In genomic region chr2:26155737-26156136, GRCm38 (mm10) we compare ENCODE assay signal across 22 mouse cellular contexts. TPM values are rescaled to one million over a fixed set of nuclear protein-coding genes. Genes with fewer than 3 reads are reported as not detected.
DNase-seq lines count a peak whose midpoint lies in the region; ATAC-seq lines count a peak whose summit lies in the region.
"Had no signal": no experiment of that assay in that cellular context is flagged by ENCODE, and none has a peak within 500 bp of the region (broad histone marks: within the 10 kb centered on the region; RNA-seq: fewer than 3 reads in every experiment).

No protein-coding gene starts in this region.

- H3K4me3 ChIP-seq in hindbrain, embryonic 13.5 days: no peak overlapping the region
- H3K4me3 ChIP-seq in hindbrain, embryonic 11.5 days (ENCODE audit: low read depth, low read length): no peak overlapping the region
- no peak overlapping the region for H3K4me3 ChIP-seq in neural tube, embryonic 13.5 days
- H3K4me3 ChIP-seq in neural tube, embryonic 15.5 days (replicated peaks): no peak overlapping the region
- H3K4me3 ChIP-seq: embryonic facial prominence, embryonic 10.5 days; forebrain, embryonic 13.5 days; heart, embryonic 12.5 days had no signal

- no peaks in the 10 kb centered on the region for H3K27me3 ChIP-seq in hindbrain, embryonic 13.5 days
- H3K27me3 ChIP-seq in hindbrain, embryonic 11.5 days (ENCODE audit: control insufficient read depth, insufficient read depth, low read length): 0 out of 2 replicates have a peak, but pooled peaks cover 3% of the 10 kb centered on the region
- H3K27me3 ChIP-seq in neural tube, embryonic 13.5 days: peaks cover 12% of the 10 kb centered on the region; the same call in 1 of the 2 replicates
- no peaks in the 10 kb centered on the region for H3K27me3 ChIP-seq in neural tube, embryonic 15.5 days (replicated peaks)
- H3K27me3 ChIP-seq: forebrain, embryonic 13.5 days; Patski had no signal

- H3K9me3 ChIP-seq in hindbrain, embryonic 13.5 days: no peaks in the 10 kb centered on the region
- H3K9me3 ChIP-seq in hindbrain, embryonic 11.5 days (ENCODE audit: control insufficient read depth, low read length): no peaks in the 10 kb centered on the region
- H3K9me3 ChIP-seq in neural tube, embryonic 13.5 days: no peaks in the 10 kb centered on the region
- no peaks in the 10 kb centered on the region for H3K9me3 ChIP-seq in neural tube, embryonic 15.5 days (replicated peaks)
- H3K9me3 ChIP-seq: embryonic facial prominence, embryonic 10.5 days; forebrain, embryonic 13.5 days; heart, embryonic 12.5 days had no signal

- H3K4me1 ChIP-seq in hindbrain, embryonic 13.5 days (replicated peaks): peaks cover 32% of the 10 kb centered on the region
- peaks cover 3% of the 10 kb centered on the region; the same call in 1 of the 2 replicates for H3K4me1 ChIP-seq in hindbrain, embryonic 11.5 days (replicated peaks; ENCODE audit: control insufficient read depth, insufficient read depth, low read length)
- peaks cover 38% of the 10 kb centered on the region for H3K4me1 ChIP-seq in neural tube, embryonic 13.5 days (replicated peaks)
- H3K4me1 ChIP-seq in neural tube, embryonic 15.5 days: peaks cover 36% of the 10 kb centered on the region

- ATAC-seq in hindbrain, embryonic 13.5 days (ENCODE audit: low FRiP score): no peak
- no peak for ATAC-seq in hindbrain, embryonic 11.5 days (ENCODE audit: low FRiP score)
- no peak for ATAC-seq in neural tube, embryonic 13.5 days (ENCODE audit: low read depth)
- ATAC-seq in neural tube, embryonic 15.5 days (ENCODE audit: low FRiP score): no peak
- ATAC-seq in megakaryocyte-erythroid progenitor cell, adult 5-6 weeks (replicated peaks; ENCODE audit: low FRiP score, low TSS enrichment, poor library complexity, severe bottlenecking): no peak
- ATAC-seq: activated CD4-positive, CD25-positive, alpha-beta regulatory T cell, adult 4 months; Patski had no signal

- H3K36me3 ChIP-seq in hindbrain, embryonic 13.5 days: no peaks in the 10 kb centered on the region
- H3K36me3 ChIP-seq in hindbrain, embryonic 11.5 days (ENCODE audit: control insufficient read depth, insufficient read depth, low read length): no peaks in the 10 kb centered on the region
- no peaks in the 10 kb centered on the region for H3K36me3 ChIP-seq in neural tube, embryonic 13.5 days
- no peaks in the 10 kb centered on the region for H3K36me3 ChIP-seq in neural tube, embryonic 15.5 days
- H3K36me3 ChIP-seq: embryonic facial prominence, embryonic 10.5 days; heart, embryonic 12.5 days had no signal

- H3K4me2 ChIP-seq in hindbrain, embryonic 13.5 days: no peak overlapping the region
- no peak overlapping the region for H3K4me2 ChIP-seq in hindbrain, embryonic 11.5 days (replicated peaks; ENCODE audit: low read depth, low read length)
- H3K4me2 ChIP-seq in neural tube, embryonic 13.5 days: no peak overlapping the region
- H3K4me2 ChIP-seq in neural tube, embryonic 15.5 days: no peak overlapping the region
- H3K4me2 ChIP-seq: forebrain, embryonic 13.5 days; heart, embryonic 12.5 days had no signal

- no peak overlapping the region for H3K9ac ChIP-seq in hindbrain, embryonic 13.5 days
- H3K9ac ChIP-seq in hindbrain, embryonic 11.5 days (ENCODE audit: low read depth, low read length): no peak overlapping the region
- no peak overlapping the region for H3K9ac ChIP-seq in neural tube, embryonic 13.5 days
- no peak overlapping the region for H3K9ac ChIP-seq in neural tube, embryonic 15.5 days (replicated peaks)
- H3K9ac ChIP-seq: forebrain, embryonic 13.5 days; forebrain, postnatal 0 days; heart, embryonic 12.5 days had no signal

- no peak for DNase-seq in hindbrain, embryonic 11.5 days (ENCODE audit: low spot score)
- DNase-seq in kidney, postnatal 10 days: peak; percentile 21
- DNase-seq in kidney, adult 8-10 months: no peak
- DNase-seq: adrenal gland, postnatal 14 days; cerebellum, adult 11-12 months; cerebellum, adult 9-11 months; gastrocnemius, postnatal 14 days had no signal

- 74% methylated on average over 3 of the region's 3 CpGs for WGBS in hindbrain, embryonic 13.5 days
- WGBS in hindbrain, embryonic 11.5 days: 79% methylated on average over 3 of the region's 3 CpGs
- WGBS in neural tube, embryonic 13.5 days: 58% methylated on average over 3 of the region's 3 CpGs
- WGBS in neural tube, embryonic 15.5 days: 83% methylated on average over 3 of the region's 3 CpGs

- peak overlapping the region; percentile 75 for H3K27ac ChIP-seq in hindbrain, embryonic 13.5 days
- H3K27ac ChIP-seq in hindbrain, embryonic 11.5 days (ENCODE audit: low read depth, low read length): no peak overlapping the region
- H3K27ac ChIP-seq in neural tube, embryonic 13.5 days (replicated peaks): peak overlapping the region; percentile 53
- H3K27ac ChIP-seq in neural tube, embryonic 15.5 days (replicated peaks): no peak overlapping the region; the same call in 1 of the 2 replicates
- H3K27ac ChIP-seq: embryonic facial prominence, embryonic 10.5 days had no signal

RNA-seq across cellular contexts. Expression of gene Nacc2, which starts 32.7 kb away (rescaled TPM):
- polyA plus RNA-seq in hindbrain, embryonic 13.5 days (2015; fragmentation: Nextera tagmentation; extraction: Ambion mirVana): 12.4 and 14.2 TPM in 2 replicates
- 5.7 and 7.2 TPM in 2 replicates for polyA plus RNA-seq in hindbrain, embryonic 11.5 days (2014; fragmentation: Nextera tagmentation; extraction: Ambion mirVana)
- 18.0 and 19.2 TPM in 2 replicates for polyA plus RNA-seq in neural tube, embryonic 13.5 days (2015; fragmentation: Nextera tagmentation; extraction: Ambion mirVana)
- 22.9 and 23.6 TPM in 2 replicates for polyA plus RNA-seq in neural tube, embryonic 15.5 days (2015; fragmentation: Nextera tagmentation; extraction: Ambion mirVana)
- 5.2 and 8.5 TPM in 2 replicates for total RNA-seq in megakaryocyte-erythroid progenitor cell, adult 5-6 weeks (2014; fragmentation: Nextera tagmentation)
- total RNA-seq in megakaryocyte-erythroid progenitor cell, adult 5-6 weeks (2017): 3.8 and 3.9 TPM in 2 replicates

RNA-seq across cellular contexts. Expression of gene Lhx3, which starts 52.4 kb away (rescaled TPM):
- polyA plus RNA-seq in hindbrain, embryonic 13.5 days (2015; fragmentation: Nextera tagmentation; extraction: Ambion mirVana): 5.2 and 15.4 TPM in 2 replicates
- polyA plus RNA-seq in hindbrain, embryonic 11.5 days (2014; fragmentation: Nextera tagmentation; extraction: Ambion mirVana): 6.1 and 7.4 TPM in 2 replicates
- 11.8 and 12.5 TPM in 2 replicates for polyA plus RNA-seq in neural tube, embryonic 13.5 days (2015; fragmentation: Nextera tagmentation; extraction: Ambion mirVana)
- polyA plus RNA-seq in neural tube, embryonic 15.5 days (2015; fragmentation: Nextera tagmentation; extraction: Ambion mirVana): 6.9 and 8.5 TPM in 2 replicates
- total RNA-seq in megakaryocyte-erythroid progenitor cell, adult 5-6 weeks (2014; fragmentation: Nextera tagmentation): not detected in 2 replicates
- total RNA-seq in megakaryocyte-erythroid progenitor cell, adult 5-6 weeks (2017): not detected in 2 replicates
- total RNA-seq: adrenal gland, postnatal 14 days; CH12.LX; forebrain, postnatal 0 days; gastrocnemius, adult 18-20 months; gastrocnemius, postnatal 14 days; heart, adult 8-10 months; heart, postnatal 25 days had no signal
- polyA plus RNA-seq: activated CD4-positive, CD25-positive, alpha-beta regulatory T cell, adult 4 months; forebrain, postnatal 0 days; heart, embryonic 12.5 days; heart, embryonic 16.5 days; Patski had no signal

Comparison
In these comparisons a context has a peak if more than half of its experiments do, and no peak if none do; other contexts are left out.
1. H3K27ac ChIP-seq: peak in hindbrain, embryonic 13.5 days (single experiment) and neural tube, embryonic 13.5 days (single experiment); none in hindbrain, embryonic 11.5 days (single experiment) and neural tube, embryonic 15.5 days (single experiment).